Mouse (Mus musculus) hematopoietic stem cell, adult 5-6 weeks (primary cell): Measurements from ENCODE around the gene Als2. TPM values are rescaled to one million over a fixed set of nuclear protein-coding genes. Genes with fewer than 3 reads are reported as not detected.

Source experiments
- ATAC-seq, 2 experiments: fragments of 125-278 bp in 1 of 2; replicated peaks in 1 of 2; 2 replicates each; pipeline ENCODE4 v1.8.0; 2016 to 2017; ENCODE audit warnings: inconsistent platforms in 2 of 2, mild to moderate bottlenecking in 2 of 2, moderate number of reproducible peaks in 2 of 2, low read depth in 1 of 2, moderate TSS enrichment in 1 of 2; ENCODE audit not compliant: low FRiP score in 2 of 2, poor library complexity in 2 of 2, severe bottlenecking in 2 of 2, insufficient read depth in 1 of 2, low TSS enrichment in 1 of 2
- total RNA-seq: library from RNA; stranded (forward); fragments of 172-1452, 232-1000 nt; gene quantifications from 2 replicates; pipeline ENCODE4 v1.2.3, GENCODE M21; 2017

Als2 gene
- total RNA-seq, 1 experiment from 2014 or later = 21.5 TPM

DNA sequence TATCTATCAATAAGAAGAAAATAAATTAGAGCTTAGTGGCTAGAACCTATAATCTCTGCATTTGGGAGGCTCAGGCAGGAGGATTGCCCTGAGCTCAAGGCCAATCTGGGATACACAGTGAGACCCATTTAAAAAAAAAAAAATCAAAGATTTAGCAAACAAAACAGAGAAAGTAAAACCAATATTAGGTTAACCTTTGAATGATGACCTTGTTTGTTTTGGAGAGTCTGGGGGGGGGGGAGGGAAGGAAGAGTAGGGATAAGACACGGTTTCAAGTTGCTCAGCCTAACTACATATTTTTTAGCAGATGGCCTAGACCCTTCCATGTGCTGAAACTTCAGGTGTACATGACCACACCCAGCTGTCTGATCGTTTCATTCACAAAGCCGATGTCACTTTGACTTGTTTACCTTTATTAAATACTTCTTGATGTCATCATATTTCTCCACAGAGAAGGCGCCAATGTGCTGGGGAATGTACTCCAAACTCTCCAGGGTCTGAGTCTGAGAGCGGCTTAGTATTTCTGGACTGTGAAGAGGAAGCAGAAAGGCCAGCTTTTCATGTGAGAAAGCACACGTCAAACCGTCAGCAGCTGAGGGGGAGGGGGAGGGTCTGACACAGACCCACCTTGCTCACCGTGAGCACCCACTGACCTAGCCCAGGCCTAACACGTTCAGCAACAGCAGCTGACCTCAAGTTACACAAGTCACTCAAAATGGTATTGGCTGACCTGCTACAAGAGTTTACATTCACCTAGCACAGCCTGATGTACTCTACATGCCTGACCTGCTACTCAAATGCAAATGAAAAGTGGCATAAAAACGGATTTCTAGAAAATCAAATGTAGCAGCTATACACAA is 62.3 kb downstream of the Als2 start:
- ATAC-seq = peak in 1 of 2 experiments; percentile 16; a peak in 1 of 4 replicates

DNA sequence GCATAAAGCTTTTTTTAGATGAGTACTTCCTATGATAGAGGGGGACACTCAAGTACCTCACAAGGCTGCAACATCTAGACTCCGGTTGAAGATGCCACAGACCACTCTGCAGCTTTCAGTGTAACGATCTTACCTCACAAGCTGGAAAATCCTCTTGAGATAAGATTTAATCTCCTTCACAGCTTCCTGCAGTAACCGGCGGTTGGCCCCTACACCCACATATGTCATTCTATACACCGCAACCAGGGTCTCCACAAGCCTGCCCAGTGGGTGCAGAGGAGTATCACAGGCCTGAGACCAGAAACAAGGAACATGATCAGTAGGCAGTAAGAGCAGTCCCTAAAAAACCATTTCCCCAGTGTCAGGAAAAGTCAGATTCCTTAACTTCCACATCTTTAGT is 64.0 kb downstream of the Als2 start:
- peak; percentile 22 to 62; a peak in 2 of 4 replicates for ATAC-seq

DNA sequence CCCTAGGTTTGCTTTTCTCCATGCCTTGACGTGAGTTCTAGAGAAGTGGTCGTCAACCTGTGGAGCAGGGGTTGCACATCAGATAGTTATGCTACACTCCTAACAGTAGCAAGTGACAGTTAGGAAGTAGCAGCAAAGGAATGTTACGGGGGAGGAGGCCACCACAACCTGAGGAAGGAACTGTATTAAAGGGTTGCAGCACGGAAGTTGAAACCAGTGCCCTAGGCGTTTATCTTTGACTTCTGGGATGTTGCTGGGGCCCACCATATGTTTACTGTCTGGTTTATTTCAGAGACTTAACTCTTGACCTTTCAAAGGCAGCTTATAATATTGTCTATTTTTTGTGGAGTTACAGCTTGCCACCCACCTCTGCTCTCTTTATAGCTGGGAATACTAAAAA is 65.2 kb downstream of the Als2 start:
- ATAC-seq = 0 out of 4 replicates have a peak, but pooled peaks of 1 of the 2 experiments have one; percentile 23

DNA sequence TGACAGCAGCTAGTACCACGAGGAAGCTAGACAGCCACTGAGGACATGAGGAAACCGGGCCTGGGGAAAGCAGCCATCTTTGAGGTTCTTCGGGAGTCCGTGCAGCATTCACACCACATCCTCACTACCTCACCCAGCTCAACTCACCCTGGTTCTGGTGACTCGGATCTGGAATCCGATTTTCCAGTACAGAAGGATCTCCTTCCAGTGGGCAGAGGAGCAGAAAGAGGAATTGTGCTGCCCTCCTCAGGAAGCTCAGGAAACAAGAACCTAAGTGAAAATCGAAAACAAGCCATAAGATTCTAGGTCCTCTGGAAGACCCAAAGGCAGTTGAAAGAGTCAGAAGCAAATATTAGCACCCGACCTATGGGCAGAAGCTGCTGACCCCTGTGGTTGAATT is 66.7 kb downstream of the Als2 start:
- ATAC-seq = no peak

DNA sequence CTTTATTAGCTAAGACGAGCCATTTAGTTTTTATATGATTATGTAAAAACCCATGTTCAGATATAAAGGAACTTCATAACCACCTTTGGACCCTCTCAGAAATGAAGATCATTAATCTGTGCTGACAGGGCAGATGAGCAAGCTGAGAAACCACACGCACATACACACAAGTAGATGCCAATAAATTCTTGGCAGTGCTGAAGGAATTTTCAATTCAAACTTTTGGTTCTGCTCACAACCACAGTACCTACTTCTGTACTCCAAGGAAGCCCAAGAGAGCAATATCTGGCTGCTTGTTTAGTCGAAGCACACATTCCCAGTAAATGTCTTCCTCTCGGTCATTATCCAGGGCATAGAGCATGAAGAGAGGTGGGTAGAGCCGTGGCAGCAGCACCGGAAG is 67.4 kb downstream of the Als2 start:
- ATAC-seq = no peak

DNA sequence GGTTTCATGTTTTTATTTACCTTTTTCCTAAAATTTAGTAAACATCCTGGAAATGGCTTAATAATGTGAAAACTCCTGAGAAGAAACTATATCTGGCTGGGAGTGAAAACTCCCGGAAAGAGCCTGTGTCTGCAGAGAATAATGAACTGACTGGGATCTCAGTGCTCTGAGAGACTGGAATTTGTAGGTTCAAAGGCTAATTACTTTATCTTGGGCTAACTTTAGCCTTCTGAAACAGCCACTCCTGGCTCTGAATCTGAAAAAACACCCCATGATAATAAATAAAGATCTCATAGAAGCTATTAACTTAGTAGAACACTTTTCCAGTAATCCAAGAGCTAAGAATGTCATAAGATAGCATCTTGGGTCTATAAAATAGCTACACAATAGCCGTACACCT is 68.5 kb downstream of the Als2 start:
- ATAC-seq = no peak

DNA sequence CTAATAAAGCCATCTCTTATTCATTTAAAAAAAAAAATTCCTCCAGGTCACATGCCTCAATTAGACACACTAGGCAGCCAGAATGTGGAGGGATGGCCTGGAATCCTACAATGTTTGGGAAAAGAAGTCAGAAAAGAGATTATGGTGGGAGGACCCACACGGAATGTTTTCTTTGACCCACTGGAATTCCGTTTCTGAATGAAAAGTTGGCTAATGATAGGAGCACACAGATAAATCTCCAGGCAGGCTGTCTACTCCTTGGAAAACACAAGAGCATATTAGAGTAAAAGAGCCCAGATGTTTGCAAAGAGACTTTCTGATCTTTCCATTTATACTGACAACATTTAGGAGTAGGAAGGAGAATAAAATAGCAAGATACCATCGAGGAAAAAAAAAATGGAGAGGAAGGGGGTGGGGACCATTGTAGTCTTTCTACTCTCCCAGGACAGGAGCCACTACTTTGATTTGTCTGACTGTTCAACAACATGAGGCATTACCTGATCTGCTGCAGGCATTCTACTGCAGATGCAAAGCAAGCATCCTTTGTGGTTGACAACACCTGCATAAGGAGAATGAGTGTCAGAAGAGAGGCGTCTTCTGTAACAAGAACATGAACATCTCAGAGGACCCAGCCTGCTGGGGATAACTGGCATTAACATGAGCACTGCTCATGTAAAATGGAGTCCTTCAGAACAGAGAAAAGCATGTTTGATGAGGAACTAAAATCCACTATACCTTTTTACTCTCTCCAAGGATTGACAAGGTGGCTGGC is 69.2 kb downstream of the Als2 start:
- no peak for ATAC-seq

GRCm38 (mm10) chr1:59166232-59166905 is 70.7 kb downstream of the Als2 start:
- no peak for ATAC-seq

- no peak for ATAC-seq
These were observed 73.1 kb downstream of the Als2 start for GRCm38 (mm10) chr1:59163918-59164317.

DNA sequence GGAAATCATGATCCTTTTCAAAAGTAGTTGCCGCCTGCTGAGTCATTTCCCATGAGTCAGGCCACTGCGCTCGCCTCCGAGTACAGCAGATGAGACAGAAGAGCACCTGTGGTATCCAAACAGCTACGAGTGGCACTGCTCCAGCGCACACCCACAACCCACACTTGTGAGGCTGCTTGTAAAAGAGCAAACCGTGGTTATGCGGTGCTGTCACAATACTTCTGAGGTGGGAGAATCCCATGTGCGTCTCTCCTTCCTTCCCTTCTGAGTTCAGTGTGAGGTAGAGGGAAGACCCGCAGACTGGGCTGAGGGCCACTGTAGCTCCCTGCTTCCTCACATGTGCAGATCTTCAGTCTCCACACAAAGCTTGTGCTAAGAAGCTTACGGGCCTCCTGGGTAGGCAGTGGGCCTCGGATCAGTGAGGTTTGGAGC is 74.0 kb downstream of the Als2 start, which contains the start of gene Mpp4:
TSS of gene Mpp4 (minus strand) at position 360 of the 432 bp plus-strand sequence.
- peak; percentile 81 to 88 for ATAC-seq

DNA sequence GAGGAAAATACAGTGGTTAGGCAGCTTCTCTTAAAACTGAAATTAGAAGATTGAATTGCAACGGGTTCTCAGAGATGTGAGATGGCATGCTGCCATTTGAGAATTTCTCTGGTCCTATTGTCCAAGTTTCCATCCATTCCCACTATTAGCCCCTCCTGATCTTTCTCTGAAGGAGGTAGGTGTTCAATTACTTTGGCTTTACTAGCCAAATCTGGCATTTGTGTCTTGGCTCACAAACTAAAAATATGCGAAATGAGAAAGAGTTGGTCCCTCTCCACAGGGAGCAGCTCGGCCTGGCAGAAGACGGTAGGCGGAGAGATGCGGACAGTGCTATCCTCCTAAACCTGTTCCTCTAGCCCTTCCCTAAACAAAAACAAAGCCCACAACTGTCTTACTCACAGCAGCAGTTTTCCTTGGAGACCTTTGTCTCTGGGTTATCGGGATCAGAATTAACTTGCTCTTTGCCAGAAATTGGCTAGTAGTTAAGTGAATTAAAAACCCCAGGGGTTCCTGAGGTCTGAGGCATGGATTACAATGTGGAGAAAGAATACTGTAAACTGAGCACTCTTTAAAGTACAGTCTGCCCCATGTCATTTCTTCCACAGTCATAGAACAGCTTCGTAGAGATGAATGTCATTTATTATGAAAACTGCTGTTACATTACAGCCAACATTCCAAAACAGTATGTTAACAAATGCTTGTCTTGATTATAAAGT is 74.6 kb downstream of the Als2 start:
- ATAC-seq = no peak

DNA sequence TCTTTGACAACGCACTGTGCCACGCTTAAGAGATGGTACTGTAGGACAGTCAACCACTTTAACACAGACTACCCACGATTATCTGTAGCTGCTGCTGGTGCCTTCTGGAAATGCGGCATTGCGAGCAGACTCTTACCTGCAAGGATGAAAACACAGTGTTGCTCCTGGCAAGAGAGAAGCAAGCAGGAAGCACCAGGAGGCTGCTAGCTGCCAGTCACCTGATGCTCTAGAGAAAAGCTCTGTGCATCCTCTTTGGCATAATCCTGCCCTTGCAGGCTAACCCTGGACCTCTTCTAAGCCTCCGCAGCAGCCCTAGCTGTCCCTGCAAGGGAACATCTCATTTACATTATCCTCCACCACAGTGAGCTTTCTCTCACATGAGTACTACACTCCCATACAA is 75.6 kb downstream of the Als2 start:
- ATAC-seq = no peak

- ATAC-seq = peak in 1 of 2 experiments; percentile 51; a peak in 1 of 4 replicates
These were observed 76.2 kb downstream of the Als2 start for GRCm38 (mm10) chr1:59160871-59161270.

GRCm38 (mm10) chr1:59159136-59159535 is 77.9 kb downstream of the Als2 start:
- ATAC-seq = no peak

DNA sequence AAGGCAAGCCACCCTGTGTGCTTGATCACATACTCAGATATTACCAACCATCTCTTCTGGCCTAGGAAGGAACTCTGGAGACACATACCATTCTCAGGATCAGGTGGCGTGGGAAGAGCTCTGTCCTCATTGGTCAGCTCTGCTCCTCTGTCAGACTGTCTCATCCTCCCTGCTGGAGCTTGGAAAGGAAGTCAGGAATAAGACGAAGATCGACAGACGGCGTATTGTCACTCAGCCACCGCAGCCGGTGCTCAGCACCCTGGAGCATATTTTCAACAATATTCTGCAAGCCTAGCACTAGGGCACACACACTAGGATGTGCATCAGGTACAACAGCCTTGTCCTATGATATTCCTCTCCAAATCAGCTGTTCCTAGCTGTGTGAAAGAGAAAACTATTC is 78.5 kb downstream of the Als2 start:
- no peak for ATAC-seq

DNA sequence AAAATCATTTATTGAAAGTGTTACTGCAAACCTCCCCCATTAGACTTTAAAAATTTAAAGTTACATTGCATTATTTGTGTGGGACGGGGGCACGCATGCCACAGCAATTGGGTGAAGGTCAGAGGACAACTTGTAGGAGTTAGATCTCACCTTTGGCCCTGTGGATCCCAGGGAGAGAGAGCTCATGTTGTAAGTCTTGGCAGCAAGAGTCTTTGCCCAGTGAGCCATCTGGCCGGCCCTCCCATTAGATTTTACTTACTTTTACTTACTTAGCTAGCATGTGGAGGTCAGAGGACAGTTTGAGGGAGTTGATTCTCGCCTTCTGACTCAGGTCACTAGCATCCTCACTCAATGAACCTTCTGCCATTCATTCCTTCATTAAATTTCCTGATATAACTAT is 79.2 kb downstream of the Als2 start:
- ATAC-seq = no peak

DNA sequence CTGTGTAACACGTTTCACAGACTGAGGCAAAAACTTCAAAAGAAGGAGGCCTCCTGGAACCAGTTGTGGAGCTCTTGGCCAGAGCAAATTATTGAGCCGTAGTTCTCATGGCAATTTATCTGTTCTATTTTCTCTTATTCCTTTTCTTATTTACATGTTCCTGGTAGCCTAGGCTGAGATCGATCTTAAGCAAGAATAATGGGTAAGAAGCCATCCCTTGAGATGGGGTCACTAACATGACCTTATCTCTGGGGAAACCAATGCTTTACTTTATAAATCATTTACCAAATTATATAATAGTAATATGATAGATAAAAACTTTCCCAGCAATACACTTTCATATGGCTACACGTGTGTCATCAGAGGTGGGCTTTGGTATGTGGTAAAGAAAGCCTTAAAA is 84.7 kb downstream of the Als2 start:
- no peak for ATAC-seq
